Mouse (Mus musculus): ENCODE measurements around the gene Rpn1.

Gene Rpn1

DNA sequence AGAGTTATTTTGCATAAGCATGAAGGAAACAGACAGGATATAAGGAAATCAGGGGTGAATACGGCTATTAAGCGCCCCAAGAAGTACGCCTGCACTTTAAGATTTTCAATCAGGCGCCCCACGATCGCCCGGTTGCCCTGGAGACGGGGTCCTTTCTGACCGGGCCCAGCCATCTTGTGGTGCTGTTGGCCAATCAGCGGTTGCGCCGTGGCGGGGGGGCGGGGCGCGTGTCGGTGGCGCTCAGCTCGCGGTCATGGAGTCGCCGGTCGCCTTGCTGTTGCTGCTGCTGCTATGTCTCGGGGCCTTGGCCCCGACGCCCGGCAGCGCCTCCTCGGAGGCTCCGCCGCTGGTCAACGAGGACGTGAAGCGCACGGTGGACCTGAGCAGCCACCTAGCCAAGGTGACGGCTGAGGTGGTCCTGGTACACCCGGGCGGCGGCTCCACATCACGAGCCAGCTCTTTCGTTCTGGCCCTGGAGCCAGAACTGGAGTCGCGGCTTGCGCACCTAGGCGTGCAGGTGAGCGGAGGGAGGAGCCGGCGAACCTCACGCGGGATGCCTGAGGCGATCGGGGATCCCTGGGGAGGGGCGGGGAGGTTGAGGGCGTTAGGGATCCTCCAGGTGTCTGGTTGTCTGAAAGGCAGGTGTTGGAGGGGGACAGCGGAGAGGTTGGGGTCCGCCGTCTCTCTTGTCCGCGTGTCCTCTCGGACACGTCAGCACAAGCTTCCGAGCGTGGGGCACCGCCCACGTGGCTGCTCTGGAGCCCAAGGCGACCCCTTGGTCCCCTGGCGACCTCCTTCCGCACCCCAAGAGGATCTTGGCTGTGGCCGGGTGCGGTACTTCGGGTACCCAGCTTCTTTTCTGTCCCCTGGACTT, at the start of gene Rpn1:
Rpn1 (plus strand) TSS at position 205 of the 874 bp plus-strand sequence.
- DNase-seq = peak; percentile 99

- no peak for DNase-seq
Measured at GRCm38 (mm10) chr6:88037471-88038045, 46.7 kb upstream of the Rpn1 start.

DNA sequence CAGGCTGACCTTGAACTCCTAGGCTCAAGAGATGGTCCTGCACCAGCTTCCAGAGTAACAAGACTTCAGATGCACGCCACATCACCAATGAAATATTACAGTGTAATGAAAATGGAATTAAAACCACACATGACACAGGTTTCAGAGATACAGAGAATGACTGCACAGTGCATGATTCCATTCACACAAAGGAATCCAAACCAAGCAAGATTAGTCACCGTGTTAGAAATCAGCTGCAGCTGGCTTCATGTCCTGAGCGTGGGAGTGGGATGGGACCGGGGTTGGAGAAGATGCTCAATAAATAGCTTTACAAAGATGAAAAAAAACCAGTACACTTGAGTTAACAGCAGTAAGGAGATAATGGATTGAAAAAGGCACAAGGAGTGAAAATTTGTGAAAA, 44.9 kb upstream of the Rpn1 start:
- no peak for DNase-seq

DNA sequence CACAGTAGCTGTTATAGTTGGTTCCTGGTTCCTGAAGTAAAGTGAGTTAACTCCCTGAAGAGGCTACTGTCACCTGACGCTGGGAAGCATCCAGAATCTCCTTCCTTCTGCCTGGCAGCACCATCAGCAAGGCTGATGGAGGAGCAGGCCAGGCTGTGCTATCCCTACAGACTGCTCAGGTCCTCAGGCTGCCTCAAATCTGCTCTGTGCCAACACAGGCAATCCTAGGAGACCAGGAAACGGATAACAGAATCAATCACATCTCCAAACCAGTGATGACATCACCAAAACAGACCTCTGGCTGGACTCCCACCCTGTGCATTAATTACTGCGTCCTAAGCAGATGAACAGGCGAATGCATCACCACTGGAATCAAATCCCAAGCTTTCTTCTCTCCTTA, 43.1 kb upstream of the Rpn1 start:
- DNase-seq = no peak

DNA sequence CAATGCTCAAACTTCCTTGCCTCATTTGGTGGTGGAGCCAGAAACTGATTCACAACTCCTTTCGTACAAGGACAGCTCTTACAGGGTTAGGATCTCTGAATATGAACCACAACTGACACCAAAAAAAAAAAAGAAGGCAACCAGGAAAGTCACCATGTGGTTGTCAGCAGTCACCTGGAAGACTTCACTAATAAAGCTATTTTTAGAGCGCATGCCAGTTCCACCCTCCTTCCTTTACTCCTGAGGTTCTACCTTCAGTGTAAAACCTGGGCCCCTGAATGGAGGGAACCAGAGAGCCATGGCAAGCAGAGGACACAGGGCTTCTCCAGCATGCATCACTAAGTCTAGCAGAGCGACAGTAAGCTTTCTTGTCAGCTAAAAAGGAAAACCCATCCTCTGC, 41.9 kb upstream of the Rpn1 start:
- DNase-seq = no peak

DNA sequence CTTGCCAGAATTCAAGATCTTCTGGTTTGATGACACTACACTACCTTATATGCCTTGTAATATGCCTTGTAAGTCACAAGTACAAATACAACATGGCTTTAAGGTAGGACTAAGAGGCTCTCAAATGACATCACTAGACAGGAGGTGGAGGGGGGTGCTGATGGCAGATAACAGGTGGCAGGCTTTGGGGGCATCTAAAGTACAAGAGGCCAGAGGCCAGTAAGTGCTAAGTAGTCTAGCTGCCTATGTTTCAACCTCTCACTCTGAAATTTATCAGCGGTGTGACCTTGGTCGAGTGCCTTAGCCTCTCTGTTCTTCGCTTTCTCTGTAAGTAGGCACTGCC, 40.1 kb upstream of the Rpn1 start:
- no peak for DNase-seq

DNA sequence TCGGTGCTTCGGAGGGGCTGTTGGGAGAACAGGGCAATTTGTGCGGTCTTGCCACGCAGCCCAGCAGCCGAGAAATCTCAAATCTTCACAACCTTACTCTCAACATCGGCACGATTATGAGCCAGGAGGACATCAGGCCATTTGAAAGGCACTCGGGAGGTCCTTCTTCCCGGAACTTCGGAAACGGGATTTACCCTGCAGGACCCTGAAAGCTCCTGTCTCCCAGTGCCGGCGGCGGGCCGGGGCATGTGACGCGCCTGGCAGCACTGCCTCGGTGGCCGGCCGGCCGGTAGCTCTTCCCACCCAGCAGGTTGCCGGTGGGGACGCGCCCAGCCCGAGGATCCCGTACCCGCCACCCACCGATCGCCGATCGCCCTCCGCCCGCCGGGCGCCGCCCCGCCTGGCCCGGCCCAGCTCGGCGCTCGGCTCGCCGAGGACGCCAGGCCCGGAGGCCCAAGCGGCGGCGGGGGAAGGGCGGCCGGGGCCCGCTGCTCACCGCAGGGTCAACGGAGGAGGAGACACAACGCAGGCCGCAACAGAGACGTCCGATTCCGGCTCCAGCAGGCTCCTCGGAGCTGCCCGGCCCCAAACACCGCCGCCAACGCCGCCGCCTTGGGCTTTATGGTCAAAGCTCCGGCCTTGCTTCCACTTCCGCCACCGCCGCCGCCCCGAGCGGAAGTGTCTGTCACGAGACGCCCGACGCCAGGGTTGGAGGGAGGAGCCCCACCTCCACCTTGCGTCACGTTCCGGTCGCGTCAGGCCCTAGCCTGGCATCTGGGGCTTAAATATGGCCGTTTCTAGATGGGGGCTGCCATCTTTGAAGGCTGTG, 39.5 kb upstream of the Rpn1 start, which contains the start of gene Rab7:
Rab7 (minus strand) TSS at position 694 of the 829 bp plus-strand sequence.
- peak; percentile 92 for DNase-seq

GRCm38 (mm10) chr6:88045406-88045766, 38.9 kb upstream of the Rpn1 start:
- no peak for DNase-seq

GRCm38 (mm10) chr6:88047853-88048252, 36.4 kb upstream of the Rpn1 start:
- DNase-seq = no peak

- DNase-seq = no peak
Measured at GRCm38 (mm10) chr6:88049008-88049407, 35.3 kb upstream of the Rpn1 start.

GRCm38 (mm10) chr6:88051206-88051605, 33.1 kb upstream of the Rpn1 start:
- no peak for DNase-seq

- no peak for DNase-seq
Measured at GRCm38 (mm10) chr6:88053228-88054080, 30.8 kb upstream of the Rpn1 start.

- DNase-seq = no peak
Measured at GRCm38 (mm10) chr6:88054081-88054835, 30.0 kb upstream of the Rpn1 start.

DNA sequence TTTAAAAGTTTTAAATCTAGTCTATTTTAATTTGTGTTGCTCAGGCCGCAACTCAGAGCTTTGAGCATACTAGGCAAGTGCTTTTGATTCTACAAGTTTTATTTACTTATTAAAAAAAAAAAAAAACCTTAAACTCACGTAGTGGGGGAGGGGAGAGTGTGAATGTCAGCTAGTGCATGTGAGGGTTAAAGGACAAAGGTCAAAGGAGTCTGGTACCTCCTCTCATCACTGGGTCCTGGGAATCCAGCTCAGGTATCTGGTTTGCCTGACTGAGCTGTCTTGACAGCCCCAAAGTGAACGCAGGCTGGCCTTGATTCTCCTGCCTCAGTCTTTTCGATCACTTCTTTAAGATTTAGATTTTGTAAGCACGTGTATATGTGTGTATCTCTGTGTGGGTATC, 28.6 kb upstream of the Rpn1 start:
- no peak for DNase-seq

- no peak for DNase-seq
Measured at GRCm38 (mm10) chr6:88056866-88057265, 27.4 kb upstream of the Rpn1 start.

DNA sequence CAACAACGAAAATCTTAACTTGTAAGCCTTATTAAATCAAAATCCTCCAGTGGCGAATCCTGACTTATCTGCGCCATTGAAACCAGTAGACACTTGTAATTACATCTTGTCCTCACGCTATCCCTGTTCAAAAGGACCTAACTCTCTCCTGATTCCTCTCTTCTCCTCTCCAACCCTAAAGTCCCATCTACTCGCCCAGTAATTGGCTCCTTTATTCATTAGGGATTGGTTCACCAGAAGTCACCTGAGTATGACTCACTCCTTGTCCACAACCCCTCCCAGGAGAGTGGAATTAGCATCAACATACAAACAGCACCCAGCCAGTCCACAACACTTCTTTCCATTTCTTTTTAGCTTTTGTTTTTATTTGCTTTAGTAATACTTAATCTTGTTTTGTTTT, 24.4 kb upstream of the Rpn1 start:
- no peak for DNase-seq

- no peak for DNase-seq
Measured at GRCm38 (mm10) chr6:88060602-88061001, 23.7 kb upstream of the Rpn1 start.

GRCm38 (mm10) chr6:88061406-88061805, 22.9 kb upstream of the Rpn1 start:
- DNase-seq = no peak

GRCm38 (mm10) chr6:88062398-88062797, 21.9 kb upstream of the Rpn1 start:
- DNase-seq = no peak

- DNase-seq = no peak
Measured at GRCm38 (mm10) chr6:88064072-88064642, 20.1 kb upstream of the Rpn1 start.

GRCm38 (mm10) chr6:88065116-88065515, 19.2 kb upstream of the Rpn1 start:
- DNase-seq = no peak

- DNase-seq = no peak
Measured at GRCm38 (mm10) chr6:88065968-88066367, 18.3 kb upstream of the Rpn1 start.

All from thymus, postnatal 4 days (tissue).